Mouse (Mus musculus): ENCODE data around the gene Cd22.
"Not testable (repeated sequence)": the region's sequence is repeated elsewhere in the genome, so short reads cannot be mapped to it uniquely, and the experiment has no call there.

The Cd22 gene

DNA sequence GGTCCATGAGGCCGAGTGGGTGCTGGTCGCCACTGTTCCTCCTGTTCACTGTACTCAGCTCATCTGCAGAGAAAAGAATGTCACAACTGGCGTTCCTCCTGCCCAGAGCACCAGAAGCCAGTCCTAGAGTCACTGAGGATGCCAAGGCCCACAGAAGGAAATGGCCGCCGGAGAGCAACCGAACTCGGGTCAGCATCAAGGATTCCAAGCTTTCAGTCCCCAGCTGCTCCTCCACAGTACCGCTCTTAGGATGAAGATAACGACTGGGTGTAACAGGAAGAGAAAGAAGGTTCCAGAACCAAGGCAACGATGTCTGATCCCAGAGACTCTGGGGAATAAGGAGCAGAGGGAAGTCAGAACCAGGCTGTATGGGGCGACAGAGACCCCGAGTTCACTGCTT lies 18.7 kb downstream of the Cd22 start, which contains the start of gene Ffar1:
TSS of gene Ffar1 (minus strand) at position 101 of the 400 bp plus-strand sequence.
- DNase-seq: no peak

DNA sequence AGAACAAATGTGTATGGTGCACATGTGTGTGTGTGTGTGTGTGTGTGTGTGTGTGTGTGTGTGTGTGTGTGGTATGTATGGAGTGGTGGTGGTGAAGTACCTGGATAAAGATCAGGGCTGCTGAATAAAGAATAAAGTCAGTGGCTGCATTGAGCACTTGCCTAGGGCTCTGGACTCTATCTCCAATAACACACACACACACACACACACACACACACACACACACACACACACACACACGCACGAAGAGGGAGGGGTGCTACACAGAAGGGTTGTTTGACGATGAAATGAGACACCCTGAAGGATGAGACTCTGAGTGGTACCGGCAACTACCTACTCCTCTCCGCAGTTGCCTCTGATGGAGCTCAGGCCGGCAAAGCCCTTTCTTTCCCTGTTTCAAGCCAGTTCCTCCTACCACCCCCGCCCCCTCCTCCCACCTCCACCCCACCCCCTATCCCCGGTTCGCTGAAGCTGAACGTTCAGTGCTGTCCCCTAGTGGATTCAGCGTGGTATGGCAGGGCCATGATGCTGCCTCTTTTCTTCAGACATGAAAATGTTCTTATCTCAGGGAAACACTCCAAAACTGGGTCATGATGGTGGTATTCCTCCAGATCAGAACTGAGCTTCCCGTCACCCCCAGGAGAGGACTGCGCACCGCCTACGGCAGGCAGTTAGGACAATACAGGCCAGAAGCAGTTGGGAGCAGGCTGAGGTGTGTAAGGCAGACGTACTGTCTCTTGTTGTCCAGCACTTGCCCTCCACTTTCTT lies 20.3 kb downstream of the Cd22 start:
- peak; percentile 59 for DNase-seq

DNA sequence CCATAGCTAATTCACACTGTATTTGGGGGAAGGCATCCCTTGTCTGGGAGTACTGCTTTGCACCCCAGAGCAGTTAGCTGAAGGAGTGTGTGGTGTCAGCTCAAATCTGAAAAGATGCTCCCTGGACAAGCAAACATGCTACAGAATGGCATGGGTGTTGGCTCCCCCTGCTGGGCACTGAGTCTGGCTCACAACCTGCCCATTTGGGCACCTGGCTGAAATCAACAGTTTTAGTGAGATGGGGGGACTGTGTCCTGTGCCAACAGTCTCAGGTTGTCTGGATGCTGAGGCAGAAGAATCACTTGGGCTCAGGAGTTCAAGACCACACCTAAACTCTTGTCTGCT lies 20.9 kb downstream of the Cd22 start:
- peak; percentile 73 for DNase-seq

- DNase-seq: no peak
Measured at GRCm38 (mm10) chr7:30857746-30858145, 22.4 kb downstream of the Cd22 start.

GRCm38 (mm10) chr7:30856078-30856477 lies 24.1 kb downstream of the Cd22 start, which contains the start of gene Ffar3:
Gene Ffar3 (minus strand): TSS chr7:30856178.
- DNase-seq: no peak

DNA sequence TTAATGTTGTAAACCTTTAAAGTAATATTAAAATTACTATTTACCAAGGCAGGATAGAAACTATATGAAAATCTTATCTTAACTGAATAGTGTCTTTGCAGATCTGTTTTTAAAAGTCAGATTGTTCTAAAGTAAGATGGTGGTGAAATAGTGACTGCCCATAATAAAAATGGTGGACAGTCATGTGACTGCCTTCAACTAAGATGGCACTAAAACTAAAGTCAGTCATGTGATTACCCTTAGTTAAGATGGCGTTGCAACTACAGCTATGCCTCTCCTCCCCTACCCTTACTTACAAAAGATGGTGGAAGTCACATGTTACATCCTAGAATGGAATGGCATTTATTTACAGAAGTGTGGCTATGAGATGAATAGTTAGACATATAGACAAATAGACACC lies 28.7 kb downstream of the Cd22 start:
- DNase-seq: no peak

DNA sequence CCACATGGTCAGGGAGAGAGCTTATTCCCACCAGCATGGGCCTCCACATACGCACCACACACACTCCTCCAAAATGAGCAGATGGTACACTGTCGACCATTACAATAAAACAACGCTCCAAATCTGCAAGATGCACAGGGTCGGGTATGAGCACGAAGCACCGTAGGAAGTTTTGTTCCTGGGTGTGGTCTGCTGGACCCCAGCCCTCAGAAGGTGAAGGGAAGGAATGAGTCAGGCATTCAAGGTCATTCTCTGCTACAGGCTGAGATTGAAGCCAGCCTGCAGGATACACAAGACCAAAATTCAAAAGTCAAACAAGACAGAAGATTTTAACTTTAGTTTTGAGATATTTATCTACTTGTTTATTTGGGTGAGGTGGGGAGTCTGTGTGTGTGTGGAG lies 32.2 kb downstream of the Cd22 start:
- DNase-seq: no peak

DNA sequence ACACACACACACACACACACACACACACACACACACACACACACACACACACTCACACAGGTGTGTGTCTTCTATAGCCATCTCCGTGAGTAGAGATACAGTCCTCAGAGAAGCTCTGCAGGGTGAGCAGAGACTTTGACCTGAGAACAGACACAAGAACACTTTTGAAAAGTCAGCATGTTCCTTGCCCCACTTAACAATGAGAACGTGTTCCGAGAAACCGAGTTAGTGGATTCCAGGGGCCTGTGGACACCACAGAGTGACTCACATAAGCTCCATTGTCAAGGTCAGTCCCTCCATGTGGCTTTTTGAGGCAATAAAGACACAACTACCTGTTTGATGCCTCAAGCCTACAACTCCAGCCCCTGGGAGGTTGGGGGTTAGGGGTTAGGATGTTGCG lies 32.8 kb downstream of the Cd22 start:
- DNase-seq: no peak

DNA sequence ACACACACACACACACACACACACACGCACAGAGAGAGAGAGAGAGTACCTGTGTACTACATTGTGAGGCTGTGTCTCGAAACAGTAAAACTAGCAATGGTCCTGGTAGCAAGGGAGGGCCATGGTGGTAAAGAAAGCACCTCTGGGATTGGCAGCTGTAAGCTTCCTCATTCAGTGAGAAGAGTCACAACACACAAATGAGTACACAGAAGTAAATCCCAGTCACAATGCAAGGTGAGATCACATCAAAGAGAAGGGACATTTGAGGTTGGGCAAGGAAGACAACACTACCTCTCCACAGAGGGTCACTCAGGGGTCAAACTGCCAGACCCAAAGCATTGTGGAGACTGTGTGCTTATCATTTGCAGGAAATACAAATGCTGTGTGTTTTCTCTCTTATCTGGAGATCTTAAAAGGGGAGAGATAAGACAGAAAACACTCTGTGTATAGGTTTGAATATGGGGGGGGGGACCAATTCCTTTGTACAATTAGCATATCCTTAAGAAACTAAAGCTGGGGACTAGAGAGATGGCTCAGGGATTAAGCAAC lies 33.6 kb downstream of the Cd22 start:
- DNase-seq: no peak

GRCm38 (mm10) chr7:30844676-30845297 lies 35.4 kb downstream of the Cd22 start:
- DNase-seq: no peak

- DNase-seq: no peak
Measured at GRCm38 (mm10) chr7:30842092-30842491, 38.0 kb downstream of the Cd22 start.

DNA sequence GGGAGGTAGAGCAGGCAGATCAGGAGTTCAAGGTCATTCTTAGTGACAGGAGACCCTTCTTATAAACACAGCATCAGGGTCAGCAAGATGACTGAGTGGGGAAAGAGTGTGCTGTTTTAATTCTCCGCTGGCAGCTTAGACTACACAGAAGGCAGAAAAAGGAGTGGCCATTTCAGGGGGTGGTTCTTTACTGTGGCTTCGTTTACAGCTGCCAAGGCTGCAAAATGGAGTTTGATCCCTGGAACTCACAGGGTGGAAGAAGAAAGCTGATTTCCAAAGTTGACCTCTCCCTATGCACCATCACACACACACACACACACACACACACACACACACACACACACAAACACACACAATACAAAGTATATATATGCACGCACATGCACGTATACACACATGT lies 38.8 kb downstream of the Cd22 start:
- no peak for DNase-seq

- no peak for DNase-seq
Measured at GRCm38 (mm10) chr7:30840306-30840705, 39.8 kb downstream of the Cd22 start.

GRCm38 (mm10) chr7:30837277-30837676 lies 42.9 kb downstream of the Cd22 start:
- no peak for DNase-seq

GRCm38 (mm10) chr7:30832684-30833083 lies 47.5 kb downstream of the Cd22 start:
- not testable (repeated sequence) for DNase-seq

- no peak for DNase-seq
Measured at GRCm38 (mm10) chr7:30832261-30832660, 47.9 kb downstream of the Cd22 start.

DNA sequence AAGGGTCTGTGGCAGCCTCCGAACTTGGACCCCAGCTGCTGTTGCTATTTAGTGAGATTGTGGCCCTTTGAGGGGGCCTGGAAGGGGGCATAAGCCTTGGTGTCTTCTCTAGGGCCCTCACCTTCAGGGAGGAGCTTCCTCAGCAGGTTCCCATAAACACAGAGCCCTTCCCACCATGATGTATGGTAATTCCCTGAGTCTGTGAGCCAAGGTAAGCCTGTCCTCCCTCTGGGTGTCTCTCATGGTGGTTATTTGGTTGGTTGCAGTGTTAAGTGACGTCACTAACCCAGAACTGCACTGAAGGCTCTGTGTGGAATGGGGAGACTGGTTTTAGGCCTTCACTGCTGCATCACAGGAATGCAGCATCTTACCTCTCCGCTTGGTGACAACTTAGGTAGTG lies 50.7 kb downstream of the Cd22 start:
- no peak for DNase-seq

GRCm38 (mm10) chr7:30828871-30829270 lies 51.3 kb downstream of the Cd22 start:
- not testable (repeated sequence) for DNase-seq

GRCm38 (mm10) chr7:30826660-30827059 lies 53.5 kb downstream of the Cd22 start:
- DNase-seq: no peak

GRCm38 (mm10) chr7:30824306-30824705 lies 55.8 kb downstream of the Cd22 start:
- no peak for DNase-seq

- DNase-seq: no peak
Measured at GRCm38 (mm10) chr7:30823675-30824074, 56.5 kb downstream of the Cd22 start, which contains the start of gene Ffar2. Gene Ffar2 (minus strand): TSS chr7:30823775.

GRCm38 (mm10) chr7:30821532-30821931 lies 58.6 kb downstream of the Cd22 start:
- DNase-seq: no peak

DNA sequence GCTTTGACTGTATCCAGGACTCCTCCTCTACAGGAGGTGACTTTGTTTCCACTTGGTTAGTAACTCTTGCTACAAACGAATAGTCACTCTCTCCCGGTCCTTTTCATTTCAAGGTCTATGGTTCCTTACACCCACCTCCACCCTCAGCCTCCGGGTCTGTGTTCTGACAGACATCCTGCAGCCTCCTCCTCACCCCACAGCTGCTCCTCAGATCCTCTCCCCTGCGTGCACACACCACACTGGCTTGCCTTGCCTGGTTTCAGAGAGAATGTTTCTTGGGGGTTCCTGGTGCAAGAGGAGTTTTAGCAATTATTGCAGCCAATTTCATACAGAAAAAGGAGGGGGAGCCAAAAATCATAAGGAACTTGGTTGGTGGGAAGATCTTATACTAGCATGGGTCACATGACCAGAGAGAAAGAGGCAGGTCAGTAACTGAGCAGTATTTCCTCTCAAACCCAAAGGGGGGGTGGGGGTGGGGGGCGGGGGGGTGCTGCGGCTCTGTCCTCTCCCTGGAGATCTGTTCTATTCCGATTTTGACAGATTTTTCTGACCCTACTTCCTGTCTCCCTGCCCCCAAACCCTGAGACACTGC lies 59.2 kb downstream of the Cd22 start:
- peak; percentile 45 for DNase-seq

DNA sequence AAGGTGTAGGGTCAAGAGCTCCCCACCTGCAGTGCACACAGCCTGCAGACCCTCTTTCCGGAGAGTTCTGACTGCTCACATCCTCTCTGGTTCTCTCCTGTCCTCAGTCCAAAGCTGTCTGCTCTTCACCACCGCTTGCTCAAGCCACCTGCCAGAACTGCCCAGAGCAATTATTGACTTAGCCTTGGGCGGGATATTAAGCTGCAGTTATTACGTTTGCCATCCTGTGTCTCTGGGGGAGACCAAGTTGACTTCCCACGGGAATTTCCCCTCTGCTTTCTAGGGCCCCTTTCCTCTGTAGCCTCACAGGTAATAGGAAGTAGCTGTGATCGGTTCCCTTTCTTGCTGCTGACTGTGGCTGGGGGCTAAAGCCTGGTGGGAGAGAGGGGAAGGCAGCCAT lies 60.0 kb downstream of the Cd22 start:
- DNase-seq: no peak

Data from thymus, postnatal 14 days (tissue).